Mouse (Mus musculus) intestine, embryonic 14.5 days (tissue): ENCODE results near the gene Shoc2. TPM values are rescaled to one million over a fixed set of nuclear protein-coding genes. Genes with fewer than 3 reads are reported as not detected.
A peak's percentile ranks its signal among the peaks of the same experiment; 100 is the strongest.
"Not testable (repeated sequence)": the region's sequence is repeated elsewhere in the genome, so short reads cannot be mapped to it uniquely, and the experiment has no call there.

Source experiments
- ATAC-seq: fragments of 200-750 bp; cut with Nextera tagmentation; replicated peaks from 2 replicates; pipeline ENCODE4 v1.8.0; 2017; ENCODE audit warnings: low read depth, moderate number of reproducible peaks, moderate TSS enrichment, moderate library complexity; ENCODE audit not compliant: low FRiP score, low TSS enrichment
- DNase-seq: peaks from one replicate; pipeline ENCODE4 v3.0.0-alpha.2; 2018; ENCODE audit warnings: low spot score
- H3K27ac ChIP-seq: fragments of 300-500 bp; sonication (generic); 2 replicates; pipeline ENCODE4 v1.5.1; 2014; ENCODE audit warnings: low read depth, mild to moderate bottlenecking, control low read depth
- H3K27me3 ChIP-seq: fragments of 300-500 bp; sonication (generic); replicated peaks from 2 replicates; pipeline ENCODE4 v1.6.1; 2014; ENCODE audit warnings: low read length, control low read depth; ENCODE audit not compliant: control insufficient read depth, insufficient read depth
- H3K36me3 ChIP-seq: fragments of 300-500 bp; sonication (generic); 2 replicates; pipeline ENCODE4 v1.6.1; 2014; ENCODE audit warnings: low read length, control low read depth; ENCODE audit not compliant: control insufficient read depth, insufficient read depth
- H3K4me1 ChIP-seq: fragments of 300-500 bp; sonication (generic); replicated peaks from 2 replicates; pipeline ENCODE4 v1.6.1; 2014; ENCODE audit warnings: low read length, control low read depth, mixed read lengths; ENCODE audit not compliant: control insufficient read depth, insufficient read depth
- H3K4me2 ChIP-seq: fragments of 300-500 bp; sonication (generic); 2 replicates; pipeline ENCODE4 v1.6.1; 2014; ENCODE audit warnings: low read length
- H3K4me3 ChIP-seq: fragments of 300-500 bp; sonication (generic); 2 replicates; pipeline ENCODE4 v1.5.1; 2014; ENCODE audit warnings: low read depth, low read length, control low read depth, mixed read lengths
- H3K9ac ChIP-seq: fragments of 300-500 bp; sonication (generic); 2 replicates; pipeline ENCODE4 v1.6.1; 2014; ENCODE audit warnings: mild to moderate bottlenecking, low read length
- H3K9me3 ChIP-seq: fragments of 300-500 bp; sonication (generic); 2 replicates; pipeline ENCODE4 v1.6.1; 2016; ENCODE audit warnings: low read length, control low read depth; ENCODE audit not compliant: control insufficient read depth
- WGBS: fragments of 180-500 bp; shearing (Covaris S2); extraction: QIAGEN DNeasy Blood & Tissue Kit; methylation state at CpG from one replicate; pipeline ENCODE4 v1.1.7; 2014; 5-methylcytosine and 5-hydroxymethylcytosine counted together
- polyA plus RNA-seq: library from polyadenylated mRNA; unstranded; fragments of >200 nt; fragmentation: Nextera tagmentation; extraction: Ambion mirVana; gene quantifications from 2 replicates; pipeline ENCODE4 v1.2.1, GENCODE M21; 2014

The Shoc2 gene
- polyA plus RNA-seq, 1 experiment from 2014 or later, result 49.2 TPM

GRCm38 (mm10) chr19:53945171-53946042, 1.3 kb downstream of the Shoc2 start:
- H3K9me3 ChIP-seq, result no peaks in the 10 kb centered on the region
- no peaks in the 10 kb centered on the region for H3K27me3 ChIP-seq
- H3K9ac ChIP-seq, result peak overlapping the region; percentile 92
- H3K4me1 ChIP-seq, result peaks cover 19% of the 10 kb centered on the region; the same call in 1 of the 2 replicates
- no peaks in the 10 kb centered on the region for H3K36me3 ChIP-seq
- H3K4me2 ChIP-seq, result peak overlapping the region; percentile 49
- H3K27ac ChIP-seq, result peak overlapping the region; percentile 97
- ATAC-seq, result peak; percentile 10
- peak; percentile 84 for DNase-seq
- H3K4me3 ChIP-seq, result peak overlapping the region; percentile 74
- WGBS, result under 1% methylated on average over 35 of the region's 69 CpGs

GRCm38 (mm10) chr19:53957513-53957912, 13.4 kb downstream of the Shoc2 start:
- Histone ChIP-seq H3K9me3 (no peaks in the 10 kb centered on the region), H3K27ac (no peak overlapping the region), H3K36me3 (no peaks in the 10 kb centered on the region), H3K4me1 (0 out of 2 replicates have a peak, but pooled peaks cover 5% of the 10 kb centered on the region), H3K27me3 (no peaks in the 10 kb centered on the region), H3K4me3 (no peak overlapping the region), H3K4me2 (no peak overlapping the region), H3K9ac (no peak overlapping the region)
- ATAC-seq (no peak), DNase-seq (no peak)
- WGBS, result 89% methylated on average over 2 of the region's 2 CpGs

GRCm38 (mm10) chr19:53962511-53962910, 18.4 kb downstream of the Shoc2 start:
- Histone ChIP-seq H3K9ac (no peak overlapping the region), H3K36me3 (no peaks in the 10 kb centered on the region), H3K27me3 (no peaks in the 10 kb centered on the region), H3K4me3 (no peak overlapping the region), H3K4me1 (no peaks in the 10 kb centered on the region), H3K4me2 (no peak overlapping the region), H3K9me3 (no peaks in the 10 kb centered on the region), H3K27ac (no peak overlapping the region)
- WGBS, result 86% methylated on average over 4 of the region's 4 CpGs
- DNase-seq, result no peak
- ATAC-seq, result no peak

- not testable (repeated sequence) for H3K36me3 ChIP-seq, H3K27ac ChIP-seq, H3K9me3 ChIP-seq, H3K4me1 ChIP-seq, DNase-seq, ATAC-seq, H3K4me2 ChIP-seq, H3K9ac ChIP-seq, H3K4me3 ChIP-seq, H3K27me3 ChIP-seq
- WGBS, result 92% methylated on average over 3 of the region's 3 CpGs
These were observed 20.2 kb downstream of the Shoc2 start for GRCm38 (mm10) chr19:53964347-53964746.

- no peaks in the 10 kb centered on the region for H3K4me1 ChIP-seq
- H3K9me3 ChIP-seq, result no peaks in the 10 kb centered on the region
- DNase-seq (no peak), ATAC-seq (no peak)
- H3K4me3 ChIP-seq, result no peak overlapping the region
- no peaks in the 10 kb centered on the region for H3K27me3 ChIP-seq
- no peak overlapping the region for H3K27ac ChIP-seq
- H3K36me3 ChIP-seq, result no peaks in the 10 kb centered on the region
- no peak overlapping the region for H3K4me2 ChIP-seq
- 87% methylated on average over 10 of the region's 10 CpGs for WGBS
- H3K9ac ChIP-seq, result no peak overlapping the region
These were observed 21.0 kb downstream of the Shoc2 start for GRCm38 (mm10) chr19:53964910-53965633.

GRCm38 (mm10) chr19:53969226-53969625, 25.1 kb downstream of the Shoc2 start:
- Histone ChIP-seq H3K9me3 (no peaks in the 10 kb centered on the region), H3K27ac (no peak overlapping the region), H3K4me1 (no peaks in the 10 kb centered on the region), H3K4me2 (no peak overlapping the region), H3K4me3 (no peak overlapping the region), H3K36me3 (no peaks in the 10 kb centered on the region), H3K9ac (no peak overlapping the region), H3K27me3 (no peaks in the 10 kb centered on the region)
- DNase-seq (no peak), ATAC-seq (no peak)
- 90% methylated on average over 3 of the region's 3 CpGs for WGBS

- Histone ChIP-seq H3K4me2 (no peak overlapping the region), H3K27me3 (no peaks in the 10 kb centered on the region), H3K4me1 (no peaks in the 10 kb centered on the region), H3K36me3 (no peaks in the 10 kb centered on the region), H3K4me3 (no peak overlapping the region), H3K9ac (no peak overlapping the region), H3K9me3 (no peaks in the 10 kb centered on the region), H3K27ac (no peak overlapping the region)
- ATAC-seq, result no peak
- no peak for DNase-seq
- 80% methylated on average over 7 of the region's 7 CpGs for WGBS
These were observed 27.8 kb downstream of the Shoc2 start for GRCm38 (mm10) chr19:53971938-53972337.

GRCm38 (mm10) chr19:53973656-53974055, 29.6 kb downstream of the Shoc2 start:
- no peak overlapping the region for H3K4me3 ChIP-seq
- 69% methylated on average over 1 of the region's 1 CpGs for WGBS
- no peak overlapping the region for H3K27ac ChIP-seq
- H3K27me3 ChIP-seq, result no peaks in the 10 kb centered on the region
- DNase-seq, result no peak
- H3K36me3 ChIP-seq, result no peaks in the 10 kb centered on the region
- H3K4me1 ChIP-seq, result no peaks in the 10 kb centered on the region
- no peaks in the 10 kb centered on the region for H3K9me3 ChIP-seq
- H3K4me2 ChIP-seq, result no peak overlapping the region
- no peak for ATAC-seq
- no peak overlapping the region for H3K9ac ChIP-seq
